Mouse (Mus musculus) inflammation-experienced regulatory T-cells, adult 6 months (primary cell): ENCODE measurements around the gene Atxn2. TPM values are rescaled to one million over a fixed set of nuclear protein-coding genes. Genes with fewer than 3 reads are reported as not detected.
"Not testable (repeated sequence)": the region's sequence is repeated elsewhere in the genome, so short reads cannot be mapped to it uniquely, and the experiment has no call there.

Experiments
- ATAC-seq: one replicate; pipeline ENCODE4 v1.8.0; 2017
- polyA plus RNA-seq, 3 experiments: library from polyadenylated mRNA; unstranded; fragments of 100-300 nt; shearing (Covaris generic); gene quantifications; one replicate each; pipeline ENCODE4 v1.2.1; 2017

Gene Atxn2
- polyA plus RNA-seq, 3 experiments from 2014 or later = 18.4 to 48.0 (median 35.1) TPM

DNA sequence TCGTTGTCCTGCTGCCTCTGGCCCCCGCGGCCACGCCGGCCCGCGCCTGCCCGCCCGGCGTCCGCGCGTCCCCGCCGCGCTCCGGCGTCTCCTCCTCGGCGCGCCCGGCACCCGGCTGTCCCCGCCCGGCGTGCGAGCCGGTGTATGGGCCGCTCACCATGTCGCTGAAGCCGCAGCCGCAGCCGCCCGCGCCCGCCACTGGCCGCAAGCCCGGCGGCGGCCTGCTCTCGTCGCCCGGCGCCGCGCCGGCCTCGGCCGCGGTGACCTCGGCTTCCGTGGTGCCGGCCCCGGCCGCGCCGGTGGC, 743 bp downstream of the Atxn2 start:
- ATAC-seq = peak; percentile 59

DNA sequence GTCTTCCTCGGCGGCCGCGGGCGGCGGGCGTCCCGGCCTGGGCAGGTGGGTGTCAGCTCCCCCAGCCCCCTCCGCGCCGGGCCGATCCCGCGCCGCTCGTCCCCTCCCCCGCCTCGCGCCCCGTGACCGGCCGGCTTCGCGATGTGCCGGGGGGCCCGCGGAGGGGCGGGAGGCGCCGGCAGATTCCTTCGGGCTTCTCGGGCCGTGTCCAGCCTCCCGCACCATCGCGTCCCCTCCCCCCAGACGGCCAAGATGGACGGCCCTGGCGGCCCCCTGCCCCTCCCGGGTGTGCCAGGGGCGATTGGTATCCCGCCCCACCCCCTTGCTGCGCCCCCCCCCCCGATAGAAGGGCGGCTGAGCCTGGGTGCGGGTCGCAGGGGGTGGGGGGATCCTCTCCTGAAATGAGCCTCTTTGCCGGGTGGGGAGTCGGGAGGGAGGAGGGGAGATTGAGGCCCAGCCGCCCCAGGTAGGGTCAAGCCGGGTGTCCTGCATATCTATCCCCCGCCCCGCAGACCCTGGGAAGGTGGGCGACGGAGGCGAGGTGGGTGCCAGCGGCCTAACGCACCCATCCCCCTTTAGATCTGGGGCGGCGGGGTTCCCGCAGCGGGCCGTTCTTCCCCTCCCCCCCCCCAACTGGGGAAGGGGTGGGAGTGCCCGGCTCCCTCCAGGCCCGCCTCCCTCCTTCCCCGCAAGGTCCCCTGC, 1.2 kb downstream of the Atxn2 start:
- ATAC-seq = no peak

DNA sequence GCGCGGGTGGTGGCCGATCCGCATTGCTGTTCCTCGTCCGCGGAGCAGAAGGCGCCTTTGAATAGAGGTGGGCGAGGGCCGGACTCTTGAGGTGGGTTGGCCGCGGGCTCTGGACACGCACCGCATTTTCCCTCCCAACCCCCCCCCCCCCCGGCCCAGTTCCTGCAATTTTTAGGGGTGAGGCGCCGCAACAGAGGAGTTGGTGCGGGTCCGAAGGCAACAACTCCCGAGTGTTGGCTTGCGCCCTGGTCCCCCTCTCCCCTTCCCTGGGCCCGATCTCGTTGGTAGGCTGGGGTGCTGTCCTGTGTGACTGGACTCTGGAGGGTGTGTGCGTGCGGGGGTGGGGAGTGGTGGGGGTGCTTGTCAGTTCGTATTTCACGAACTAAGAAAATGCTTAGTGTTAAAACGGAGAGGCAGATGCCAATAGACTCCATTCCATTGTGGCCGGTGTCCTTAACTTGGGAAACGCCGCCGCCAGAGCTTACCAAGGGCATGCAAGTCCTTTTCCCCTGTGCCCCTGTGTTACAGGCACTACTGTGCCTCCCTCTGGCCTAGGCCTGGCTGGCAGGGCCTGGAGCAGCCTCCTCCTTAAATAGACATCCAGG, 1.9 kb downstream of the Atxn2 start:
- ATAC-seq = no peak

DNA sequence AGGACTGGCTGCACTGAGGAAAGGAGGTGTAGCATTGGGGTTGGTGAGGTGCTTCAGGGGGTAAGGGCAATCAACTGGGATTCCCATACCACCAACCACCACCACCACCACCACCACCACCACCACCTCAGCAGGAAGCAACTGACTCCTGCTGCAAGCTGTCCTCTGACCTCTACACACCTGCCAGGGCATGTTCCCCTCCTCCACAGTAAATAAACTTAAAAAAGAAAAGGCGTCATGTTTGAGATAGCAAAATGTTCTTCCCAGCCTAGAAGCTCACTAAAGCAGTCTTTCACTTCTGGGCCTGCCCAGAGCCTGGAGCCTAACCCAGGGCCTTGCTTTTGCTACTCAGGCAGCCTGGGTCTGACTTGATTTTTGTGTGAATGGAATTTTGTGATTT, 3.2 kb downstream of the Atxn2 start:
- no peak for ATAC-seq

DNA sequence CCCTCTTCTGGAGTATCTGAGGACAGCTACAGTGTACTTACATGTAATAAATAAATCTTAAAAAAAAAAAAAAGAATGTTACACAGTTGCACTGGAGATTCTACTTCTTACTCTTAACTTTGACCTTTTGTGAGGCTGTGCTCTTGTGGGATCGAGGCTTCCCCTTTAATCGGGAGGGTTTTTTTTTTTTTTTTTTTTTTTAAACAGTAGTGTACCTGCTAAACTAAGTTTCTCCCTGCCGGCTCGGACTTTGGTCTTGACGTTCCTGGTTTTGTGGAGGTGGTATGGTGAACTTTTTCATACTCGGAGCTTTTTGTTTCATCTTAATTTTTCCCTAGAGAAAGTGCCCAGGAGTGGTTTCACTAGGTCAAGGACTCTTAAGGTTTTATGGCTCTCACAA, 3.8 kb downstream of the Atxn2 start:
- ATAC-seq = no peak

DNA sequence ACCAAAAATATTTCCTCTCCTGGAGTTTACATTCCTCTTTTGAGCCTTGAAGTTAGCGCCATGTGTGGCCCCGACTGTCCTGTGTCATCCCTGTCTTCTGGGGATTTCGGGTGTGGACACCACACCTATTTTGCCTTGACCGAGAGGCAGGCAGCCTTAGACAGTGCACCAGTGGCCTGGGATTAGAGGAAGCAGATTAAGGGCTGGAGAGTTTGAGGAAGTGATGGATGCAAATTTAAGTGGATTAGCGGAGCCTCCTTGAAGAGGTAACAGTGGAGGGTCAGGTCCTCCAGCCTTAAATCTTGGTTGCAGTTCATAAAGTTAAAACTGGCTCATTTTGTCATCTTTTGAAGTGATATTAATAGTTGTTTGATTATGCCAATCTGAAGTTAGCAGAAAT, 7.3 kb downstream of the Atxn2 start:
- no peak for ATAC-seq

DNA sequence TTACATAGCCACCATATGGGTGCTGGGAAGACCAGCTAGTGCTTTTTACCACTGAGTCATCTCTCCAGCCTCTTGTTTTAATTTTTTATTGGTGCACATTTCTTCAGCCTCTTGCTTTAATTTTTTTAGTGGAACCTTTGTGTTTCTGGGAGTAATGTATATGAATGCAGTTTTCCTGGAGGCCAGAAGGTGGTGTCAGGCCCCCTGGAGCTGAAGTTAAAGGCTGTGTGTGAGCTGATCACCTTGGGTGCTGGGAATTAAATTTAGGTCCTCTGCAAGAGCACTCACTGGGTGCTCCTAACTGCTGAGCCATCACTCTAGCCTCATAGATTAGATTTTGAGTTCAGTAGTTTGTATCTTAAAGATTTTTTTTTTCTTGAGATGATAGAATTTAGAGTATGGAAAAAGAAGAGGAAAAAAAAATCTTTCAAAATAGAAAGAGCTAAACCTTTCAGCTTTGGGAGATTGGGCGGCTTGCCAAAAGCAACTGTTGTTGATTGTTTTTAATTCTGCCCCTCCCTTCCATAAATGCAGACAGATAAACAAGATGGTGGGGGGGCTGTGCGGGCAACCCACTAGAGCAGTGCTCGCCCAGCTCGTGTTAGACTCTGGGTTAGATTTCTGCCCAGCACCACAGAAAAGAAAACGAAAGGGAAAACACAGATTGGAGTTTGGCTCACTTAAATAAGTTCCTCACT, 9.9 kb downstream of the Atxn2 start:
- no peak for ATAC-seq

DNA sequence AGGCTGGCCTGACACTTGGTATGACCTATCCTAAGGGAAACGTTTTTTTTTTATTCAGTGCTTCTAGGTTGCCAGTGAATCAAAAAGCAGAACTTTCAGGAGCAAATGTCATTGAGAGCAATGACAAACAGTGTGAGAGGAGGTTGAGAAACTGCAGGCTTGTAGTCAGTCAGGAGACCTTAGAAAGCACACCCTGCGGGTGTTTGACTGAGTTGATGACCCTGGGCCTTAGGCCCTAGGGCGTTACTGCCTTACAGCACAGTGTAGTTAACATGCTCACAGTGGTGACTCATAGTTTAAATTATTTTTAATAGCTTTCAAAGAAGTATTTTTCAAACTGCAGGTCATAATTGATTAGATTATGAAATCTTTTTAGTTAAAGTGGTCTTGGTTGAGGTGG, 10.7 kb downstream of the Atxn2 start:
- no peak for ATAC-seq

DNA sequence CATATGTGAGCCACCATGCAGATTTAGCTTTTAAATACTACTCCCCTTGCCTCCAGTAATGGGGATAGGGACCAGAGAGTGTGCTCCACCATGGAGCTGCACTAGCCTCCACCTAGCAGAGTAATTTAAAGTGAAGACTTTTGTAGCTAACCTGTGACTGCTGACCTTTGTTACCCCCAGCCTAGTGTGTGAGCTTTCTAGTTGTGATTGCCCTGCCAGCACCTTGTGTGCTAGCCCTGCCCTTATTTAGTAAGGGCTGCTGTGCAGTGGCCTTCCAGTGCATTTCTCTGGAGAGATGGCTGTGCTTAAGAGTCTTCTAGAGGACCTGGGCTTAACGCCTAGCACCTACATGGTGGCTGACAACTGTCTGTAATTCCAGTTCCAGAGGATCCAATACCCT, 13.5 kb downstream of the Atxn2 start:
- ATAC-seq = no peak

DNA sequence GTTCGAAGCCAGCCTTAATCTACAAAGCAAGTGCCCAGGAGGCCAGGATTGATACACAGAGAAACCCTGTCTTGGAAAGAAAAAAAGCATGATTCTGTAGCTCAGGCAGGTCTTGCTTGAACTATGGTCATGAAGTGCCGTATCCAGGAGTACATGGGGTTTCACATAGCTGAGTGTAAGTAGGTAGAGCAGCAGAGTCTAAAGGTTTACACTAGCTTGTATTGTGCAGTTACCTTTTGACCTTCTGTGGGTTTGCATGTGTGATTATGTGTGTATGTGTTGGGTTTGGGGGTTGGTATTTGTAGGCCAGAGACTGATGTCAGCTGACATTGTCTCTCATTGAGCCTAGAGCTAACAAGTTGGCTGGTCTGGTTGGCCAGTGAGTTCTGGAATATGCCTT, 18.9 kb downstream of the Atxn2 start:
- no peak for ATAC-seq

DNA sequence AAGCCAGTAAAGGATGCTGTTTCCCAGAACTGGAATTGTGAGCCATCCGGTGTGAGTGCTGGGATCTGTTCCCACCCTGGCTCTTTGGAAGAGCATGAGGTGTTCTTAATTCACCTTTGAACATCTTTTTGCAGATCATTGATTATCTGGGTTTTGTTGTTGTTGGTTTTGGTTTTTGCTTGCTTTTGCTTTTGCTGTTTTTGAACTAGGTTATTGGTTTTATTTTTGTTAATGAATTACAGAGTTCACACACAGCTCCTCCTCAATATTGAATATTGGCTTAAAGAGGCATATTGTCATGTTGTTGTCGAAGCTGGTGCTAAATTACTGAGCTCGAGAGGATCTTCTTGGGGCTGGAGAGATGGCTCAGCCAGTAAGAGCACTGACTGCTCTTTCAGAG, 25.5 kb downstream of the Atxn2 start:
- ATAC-seq = no peak

DNA sequence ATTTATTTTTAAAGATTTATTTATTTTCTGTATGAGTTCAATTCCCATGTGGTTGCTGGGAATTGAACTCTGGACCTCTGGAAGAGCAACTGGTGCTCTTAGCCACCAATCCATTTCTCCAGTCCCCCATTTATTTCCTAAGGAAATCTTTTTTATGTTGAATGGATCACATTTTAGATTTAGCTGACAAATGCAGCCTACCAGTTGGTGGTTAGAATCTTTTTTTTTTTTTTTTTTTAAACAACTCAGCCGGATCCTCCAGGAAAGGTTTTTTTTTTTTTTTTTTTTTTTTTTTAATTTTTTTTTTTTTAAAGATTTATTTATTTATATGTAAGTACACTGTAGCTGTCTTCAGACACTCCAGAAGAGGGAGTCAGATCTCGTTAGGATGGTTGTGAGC, 27.0 kb downstream of the Atxn2 start:
- not testable (repeated sequence) for ATAC-seq

DNA sequence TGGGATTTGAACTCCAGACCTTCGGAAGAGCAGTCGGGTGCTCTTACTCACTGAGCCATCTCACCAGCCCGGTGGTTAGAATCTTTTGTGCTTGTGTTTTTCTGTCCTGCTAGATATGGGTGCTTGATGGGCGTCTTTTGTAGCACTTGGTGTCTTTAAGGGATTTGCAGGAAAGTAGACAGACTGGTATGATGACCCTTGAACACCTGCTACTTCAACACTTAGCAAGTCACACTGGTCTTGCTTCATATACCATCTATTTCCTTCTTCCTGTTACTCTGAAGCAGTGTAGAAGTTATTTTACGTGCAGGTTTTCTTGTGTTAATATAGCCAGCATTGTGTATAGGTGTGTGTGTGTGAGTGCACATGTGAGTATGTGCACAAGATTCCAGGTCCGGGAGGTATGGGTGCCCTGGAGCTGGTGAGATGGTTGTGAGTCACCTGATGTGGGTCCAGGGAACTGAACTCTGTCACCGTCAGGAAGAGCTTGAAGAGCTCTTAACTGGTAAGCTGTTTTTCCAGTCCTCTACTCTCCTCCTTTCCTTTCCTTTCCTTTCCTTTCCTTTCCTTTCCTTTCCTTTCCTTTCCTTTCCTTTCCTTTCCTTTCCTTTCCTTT, 27.5 kb downstream of the Atxn2 start:
- no peak for ATAC-seq

DNA sequence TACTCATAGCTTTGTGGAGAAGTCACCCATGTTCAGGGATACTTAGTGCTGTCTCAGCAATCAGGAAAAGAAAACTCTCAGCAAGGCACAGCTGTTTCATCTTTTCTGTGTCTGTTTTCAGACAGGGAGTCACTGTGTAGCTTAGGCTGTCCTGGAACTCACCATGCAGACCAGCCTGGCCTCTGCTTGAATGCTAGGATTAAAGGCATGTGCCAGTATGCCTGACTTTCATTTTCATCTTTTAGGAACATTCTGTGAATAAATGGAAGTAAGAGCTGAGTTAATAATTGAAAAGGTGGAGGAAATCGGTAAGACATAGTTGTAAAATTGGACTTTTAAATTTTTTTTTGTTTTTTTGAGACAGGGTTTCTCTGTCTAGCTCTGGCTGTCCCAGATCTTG, 29.4 kb downstream of the Atxn2 start:
- ATAC-seq = no peak

DNA sequence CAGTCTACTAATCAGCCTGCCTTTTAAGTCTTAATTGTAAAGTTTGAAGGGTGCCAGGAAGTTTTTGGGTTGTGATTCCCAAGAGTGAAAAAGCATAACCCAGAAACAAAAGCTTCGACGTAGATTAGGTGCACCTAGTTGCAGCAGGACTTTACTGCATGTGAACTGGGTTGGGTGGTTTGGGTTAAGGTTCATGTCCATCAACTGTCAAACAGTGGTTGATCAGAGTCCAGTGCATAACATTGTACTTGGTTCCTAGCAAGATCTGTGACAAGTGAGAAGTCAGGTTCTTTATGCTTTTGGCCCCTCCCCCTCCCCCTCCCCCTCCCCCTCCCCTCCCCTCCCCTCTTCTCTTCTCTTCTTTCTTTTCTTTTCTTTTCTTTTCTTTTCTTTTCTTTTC, 31.8 kb downstream of the Atxn2 start:
- no peak for ATAC-seq

DNA sequence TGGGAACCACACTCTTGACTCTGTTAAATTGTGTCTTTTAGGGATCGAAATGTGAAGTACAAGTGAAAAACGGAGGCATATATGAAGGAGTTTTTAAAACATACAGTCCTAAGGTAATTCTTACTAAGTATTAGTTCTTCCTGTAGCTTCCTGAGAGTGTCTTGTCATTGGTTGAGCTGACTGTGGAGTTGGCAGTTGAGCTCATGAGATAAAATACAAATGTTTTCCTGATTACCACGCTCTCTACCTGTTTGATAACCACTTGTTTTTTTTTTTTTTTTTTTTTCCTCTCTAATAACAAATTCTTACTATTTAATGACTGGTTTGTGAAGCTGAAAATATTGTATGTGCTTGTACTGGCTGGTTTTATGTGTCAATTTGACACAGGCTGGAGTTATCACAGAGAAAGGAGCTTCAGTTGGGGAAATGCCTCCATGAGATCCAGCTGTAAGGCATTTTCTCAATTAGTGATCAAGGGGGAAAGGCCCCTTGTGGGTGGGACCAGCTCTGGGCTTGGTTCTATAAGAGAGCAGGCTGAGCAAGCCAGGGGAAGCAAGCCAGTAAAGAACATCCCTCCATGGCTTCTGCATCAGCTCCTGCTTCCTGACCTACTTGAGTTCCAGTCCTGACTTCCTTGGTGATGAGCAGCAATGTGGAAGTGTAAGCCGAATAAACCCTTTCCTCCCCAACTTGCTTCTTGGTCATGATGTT, 36.9 kb downstream of the Atxn2 start:
- not testable (repeated sequence) for ATAC-seq

DNA sequence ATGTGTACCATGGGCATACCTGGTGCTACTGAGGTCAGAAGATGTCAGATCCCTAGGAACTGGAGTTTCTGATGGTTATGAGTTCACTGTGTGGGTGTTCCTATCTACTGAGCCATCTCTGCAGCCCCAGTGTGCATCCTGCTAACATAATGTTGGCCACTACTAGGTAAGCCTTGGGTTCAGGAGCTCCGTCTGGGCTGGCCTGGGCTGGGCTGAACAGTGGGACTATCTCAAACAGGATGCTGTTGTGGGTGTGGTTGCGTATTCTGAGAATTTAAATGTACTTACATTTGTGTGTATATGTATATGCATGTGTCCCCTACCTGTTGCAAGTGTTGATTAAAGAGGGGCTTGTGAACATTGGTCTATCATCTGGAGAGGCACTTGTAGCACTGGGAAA, 38.5 kb downstream of the Atxn2 start:
- no peak for ATAC-seq

DNA sequence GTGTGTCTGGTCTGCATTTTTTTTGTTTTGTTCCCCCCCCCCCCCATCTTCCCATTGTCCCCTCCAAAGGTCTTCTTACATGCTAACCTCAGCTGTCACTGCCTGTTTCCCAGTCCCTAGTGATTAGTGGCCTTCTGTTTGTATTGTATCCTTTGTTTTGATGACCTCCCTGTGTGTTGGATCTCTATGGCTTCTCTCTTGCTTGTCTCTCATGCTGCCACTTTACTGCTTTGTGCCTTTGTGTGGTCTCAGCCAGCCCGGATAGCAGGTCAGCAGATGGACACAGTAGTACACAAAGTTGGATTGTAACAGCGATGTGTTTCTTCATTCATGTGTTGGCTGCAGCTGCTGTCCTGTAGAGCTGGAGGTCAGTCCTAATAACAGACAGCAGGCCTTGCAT, 46.8 kb downstream of the Atxn2 start:
- no peak for ATAC-seq

DNA sequence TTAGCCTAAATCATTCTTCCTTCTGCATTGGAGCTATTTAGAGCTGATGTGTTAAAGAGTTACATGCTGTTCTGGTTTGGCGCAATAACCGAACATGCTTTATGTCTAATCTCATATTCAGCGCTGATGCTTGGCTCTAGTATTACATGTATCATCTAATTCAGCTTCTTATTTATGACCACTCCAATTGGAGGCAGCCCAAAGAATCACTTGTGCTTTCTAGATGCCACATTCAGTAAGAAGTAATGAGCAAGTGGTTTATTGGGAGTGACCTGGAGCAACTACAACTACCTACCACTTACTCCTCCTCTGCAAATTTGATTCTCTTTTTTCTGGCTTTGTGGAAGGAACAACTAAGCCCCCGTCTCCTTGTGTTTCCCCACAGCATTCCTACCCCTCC, 47.2 kb downstream of the Atxn2 start:
- ATAC-seq = no peak

DNA sequence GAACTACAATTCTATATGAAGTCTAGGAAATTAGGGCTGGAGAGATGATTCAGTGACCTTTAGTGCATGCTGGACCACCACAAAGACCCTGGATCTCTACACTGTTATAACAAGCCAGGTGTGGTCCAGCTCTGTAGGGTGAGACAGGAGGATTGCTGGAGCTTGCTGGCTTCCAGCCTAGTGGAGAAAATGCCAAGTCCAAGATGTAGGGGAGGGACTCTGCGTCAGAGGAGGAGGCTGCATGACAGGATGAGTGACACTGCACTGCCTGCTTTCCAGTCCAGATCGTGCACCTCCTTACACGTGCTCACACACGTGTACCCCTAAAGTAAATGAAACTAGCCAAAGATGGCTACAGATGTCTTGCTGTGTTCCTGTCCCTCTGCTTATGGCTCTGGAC, 48.8 kb downstream of the Atxn2 start:
- no peak for ATAC-seq

DNA sequence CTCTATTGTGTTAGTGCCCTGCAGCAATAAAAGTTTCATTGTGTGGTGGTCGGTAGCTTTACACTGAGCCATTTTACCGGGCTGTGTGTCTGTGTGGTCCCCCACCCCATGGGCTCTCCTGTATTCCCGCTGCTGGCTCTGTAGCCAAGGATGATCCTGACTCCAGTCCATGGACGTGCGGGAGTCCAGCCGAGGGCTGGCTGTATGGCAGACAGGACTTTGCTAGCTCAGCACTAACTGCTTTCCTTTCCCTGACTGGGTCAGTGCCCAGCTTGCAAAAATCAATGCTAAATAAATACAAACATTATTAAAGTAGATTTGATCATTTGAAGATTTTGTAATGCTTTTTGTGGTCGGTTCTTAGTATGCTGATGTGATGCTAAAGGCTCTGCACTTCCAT, 50.3 kb downstream of the Atxn2 start:
- ATAC-seq = no peak

DNA sequence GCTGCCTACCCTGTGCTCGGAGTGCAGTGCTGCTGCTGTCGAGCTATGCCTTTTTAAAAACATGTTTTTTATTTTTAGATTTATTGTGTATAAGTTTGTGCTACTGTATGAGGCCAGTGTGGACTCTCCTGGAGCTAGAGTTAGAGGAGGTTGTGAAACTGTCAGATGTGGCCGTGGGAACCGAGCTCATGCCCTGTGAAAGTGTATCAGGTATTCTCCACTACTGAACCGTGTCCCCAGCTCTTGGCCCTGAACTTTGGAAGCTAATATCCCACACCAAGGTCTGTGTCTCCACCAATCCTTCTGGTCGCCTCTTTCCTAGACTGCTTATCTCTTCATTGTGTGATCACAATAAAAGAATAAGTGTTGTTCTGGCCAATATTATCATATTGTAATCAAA, 51.8 kb downstream of the Atxn2 start:
- ATAC-seq = no peak

DNA sequence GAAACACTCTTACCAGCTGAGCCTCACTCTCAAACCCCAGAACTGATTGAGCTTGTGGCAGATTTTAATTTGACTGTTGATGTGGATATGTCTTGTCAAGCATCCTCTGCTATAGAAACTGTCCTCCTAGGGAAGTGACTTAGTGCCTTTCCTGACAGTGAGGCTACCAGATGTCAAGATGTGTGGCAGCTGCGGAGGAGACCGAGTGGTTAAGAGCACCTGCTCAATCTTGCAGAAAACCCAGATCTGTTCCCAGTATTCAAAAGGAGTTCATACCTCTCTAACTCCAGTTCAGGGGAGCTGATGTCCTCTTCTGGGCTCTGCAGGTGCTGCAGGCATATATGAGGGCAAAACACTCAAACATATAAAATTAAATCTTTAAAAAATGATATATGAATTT, 53.9 kb downstream of the Atxn2 start:
- ATAC-seq = no peak
